Mouse (Mus musculus): ENCODE results near the gene Wls. TPM values are rescaled to one million over a fixed set of nuclear protein-coding genes. Genes with fewer than 3 reads are reported as not detected.

Gene Wls
- polyA plus RNA-seq, 1 experiment from 2014 or later: 124 TPM

Other genes with a start within 250 kb of the Wls start
- 0.09 TPM in 1 of 2 replicates, not detected in the other for gene Rpe65, start 240.5 kb upstream of the Wls start, polyA plus RNA-seq (2015; fragmentation: Nextera tagmentation; extraction: Ambion mirVana)